Mouse (Mus musculus) midbrain, embryonic 16.5 days (tissue): ENCODE data around the gene Dip2b. TPM values are rescaled to one million over a fixed set of nuclear protein-coding genes. Genes with fewer than 3 reads are reported as not detected.

ENCODE experiments used
- polyA plus RNA-seq: library from polyadenylated mRNA; unstranded; fragments of >200 nt; fragmentation: Nextera tagmentation; extraction: Ambion mirVana; gene quantifications from 2 replicates; pipeline ENCODE4 v1.2.1, GENCODE M21; 2015

Gene Dip2b
- polyA plus RNA-seq, 1 experiment from 2014 or later: 16.5 TPM

Other genes with a start within 250 kb of the Dip2b start
- gene Lima1, start 163.2 kb upstream of the Dip2b start, polyA plus RNA-seq: 11.8 and 15.2 TPM in 2 replicates
- 0.02 TPM in 1 of 2 replicates, not detected in the other for gene Fam186a, start 71.6 kb upstream of the Dip2b start, polyA plus RNA-seq
- gene Larp4, start 68.6 kb upstream of the Dip2b start, polyA plus RNA-seq: 22.0 and 22.3 TPM in 2 replicates
- gene Atf1, start 189.2 kb downstream of the Dip2b start, polyA plus RNA-seq: 11.4 and 15.2 TPM in 2 replicates
- gene Tmprss12, start 242.2 kb downstream of the Dip2b start, polyA plus RNA-seq: not detected in 2 replicates